Mouse (Mus musculus) liver, adult (tissue): ENCODE measurements around the gene Lmntd2.

Source experiments
- GATA4 ChIP-seq: IDR thresholded peaks from 2 replicates; pipeline ENCODE4 v1.6.1; 2014; ENCODE audit warnings: mild to moderate bottlenecking, low read length; ENCODE audit not compliant: insufficient replicate concordance

The Lmntd2 gene

GRCm38 (mm10) chr7:141219558-141220099, 5.7 kb upstream of the Lmntd2 start:
- TF ChIP-seq GATA4, result no peak

- no peak for TF ChIP-seq GATA4
These were observed 4.8 kb upstream of the Lmntd2 start for GRCm38 (mm10) chr7:141218557-141219133.

- TF ChIP-seq GATA4, result no peak
These were observed 4.3 kb upstream of the Lmntd2 start for GRCm38 (mm10) chr7:141218141-141218540.

- no peak for TF ChIP-seq GATA4
These were observed 3.6 kb upstream of the Lmntd2 start for GRCm38 (mm10) chr7:141217343-141218013.

GRCm38 (mm10) chr7:141216894-141217293, 3.0 kb upstream of the Lmntd2 start:
- no peak for TF ChIP-seq GATA4

- no peak for TF ChIP-seq GATA4
These were observed 2.2 kb upstream of the Lmntd2 start for GRCm38 (mm10) chr7:141215880-141216733.

GRCm38 (mm10) chr7:141215101-141215879, 1.4 kb upstream of the Lmntd2 start, which contains the start of gene Rassf7:
TSS of gene Rassf7 (plus strand) at chr7:141215860.
- TF ChIP-seq GATA4, result no peak

- TF ChIP-seq GATA4, result no peak
These were observed 430 bp upstream of the Lmntd2 start for GRCm38 (mm10) chr7:141214310-141214709.

GRCm38 (mm10) chr7:141213133-141213532, 747 bp downstream of the Lmntd2 start:
- TF ChIP-seq GATA4, result no peak

- TF ChIP-seq GATA4, result no peak
These were observed 3.2 kb downstream of the Lmntd2 start for GRCm38 (mm10) chr7:141210606-141211131.

GRCm38 (mm10) chr7:141210137-141210536, 3.7 kb downstream of the Lmntd2 start:
- TF ChIP-seq GATA4, result no peak

GRCm38 (mm10) chr7:141209526-141209925, 4.4 kb downstream of the Lmntd2 start:
- no peak for TF ChIP-seq GATA4

GRCm38 (mm10) chr7:141206182-141206937, 7.5 kb downstream of the Lmntd2 start:
- no peak for TF ChIP-seq GATA4

- no peak for TF ChIP-seq GATA4
These were observed 8.4 kb downstream of the Lmntd2 start for GRCm38 (mm10) chr7:141205504-141205903.
